Mouse (Mus musculus) stomach, embryonic 15.5 days (tissue): ENCODE results near the gene Auts2. TPM values are rescaled to one million over a fixed set of nuclear protein-coding genes. Genes with fewer than 3 reads are reported as not detected.

Experiments
- ATAC-seq: fragments of 200-750 bp; cut with Nextera tagmentation; 2 replicates; pipeline ENCODE4 v1.8.0; 2017; ENCODE audit warnings: low read depth, moderate number of reproducible peaks, moderate TSS enrichment; ENCODE audit not compliant: insufficient read depth, low FRiP score
- H3K27ac ChIP-seq: fragments of 300-500 bp; sonication (generic); 2 replicates; pipeline ENCODE4 v1.5.1; 2015; ENCODE audit warnings: mild to moderate bottlenecking, inconsistent platforms
- H3K27me3 ChIP-seq: fragments of 300-500 bp; sonication (generic); replicated peaks from 2 replicates; pipeline ENCODE4 v1.6.1; 2015; ENCODE audit warnings: inconsistent platforms
- H3K36me3 ChIP-seq: fragments of 300-500 bp; sonication (generic); 2 replicates; pipeline ENCODE4 v1.6.1; 2015; ENCODE audit warnings: inconsistent platforms
- H3K4me1 ChIP-seq: fragments of 300-500 bp; sonication (generic); 2 replicates; pipeline ENCODE4 v1.6.1; 2015; ENCODE audit warnings: inconsistent platforms
- H3K4me2 ChIP-seq: fragments of 300-500 bp; sonication (generic); 2 replicates; pipeline ENCODE4 v1.6.1; 2015; ENCODE audit warnings: mild to moderate bottlenecking, inconsistent platforms
- H3K4me3 ChIP-seq: fragments of 300-500 bp; sonication (generic); replicated peaks from 2 replicates; pipeline ENCODE4 v1.5.1; 2015; ENCODE audit warnings: inconsistent platforms
- H3K9ac ChIP-seq: fragments of 300-500 bp; sonication (generic); 2 replicates; pipeline ENCODE4 v1.6.1; 2015; ENCODE audit warnings: inconsistent platforms
- H3K9me3 ChIP-seq: fragments of 300-500 bp; sonication (generic); 2 replicates; pipeline ENCODE4 v1.6.1; 2016; ENCODE audit warnings: inconsistent platforms
- WGBS: fragments of 180-500 bp; shearing (Covaris S2); methylation state at CpG from one replicate; pipeline ENCODE4 v1.1.7; 2015; 5-methylcytosine and 5-hydroxymethylcytosine counted together
- polyA plus RNA-seq: library from polyadenylated mRNA; unstranded; fragments of >200 nt; fragmentation: Nextera tagmentation; extraction: Ambion mirVana; gene quantifications from 2 replicates; pipeline ENCODE4 v1.2.1, GENCODE M21; 2015

Gene Auts2
- polyA plus RNA-seq, 1 experiment from 2014 or later, result 25.5 TPM

GRCm38 (mm10) chr5:132074724-132075374, 468.3 kb downstream of the Auts2 start:
- Histone ChIP-seq H3K4me3 (peak overlapping the region; percentile 3; the same call in 1 of the 2 replicates), H3K27ac (peak overlapping the region; percentile 72), H3K9me3 (no peaks in the 10 kb centered on the region), H3K4me1 (peaks cover 16% of the 10 kb centered on the region), H3K4me2 (peak overlapping the region; percentile 36), H3K36me3 (no peaks in the 10 kb centered on the region), H3K27me3 (no peaks in the 10 kb centered on the region), H3K9ac (no peak overlapping the region)
- WGBS, result 28% methylated on average over 19 of the region's 19 CpGs
- ATAC-seq, result peak; percentile 84; the same call in 1 of the 2 replicates

- 0 out of 2 replicates have a peak, but pooled peaks have one; percentile 28 for ATAC-seq
- H3K9me3 ChIP-seq, result no peaks in the 10 kb centered on the region
- no peaks in the 10 kb centered on the region for H3K27me3 ChIP-seq
- H3K9ac ChIP-seq, result no peak overlapping the region
- peaks cover 16% of the 10 kb centered on the region for H3K4me1 ChIP-seq
- 21% methylated on average over 11 of the region's 11 CpGs for WGBS
- H3K36me3 ChIP-seq, result no peaks in the 10 kb centered on the region
- peak overlapping the region; percentile 72 for H3K27ac ChIP-seq
- peak overlapping the region; percentile 36 for H3K4me2 ChIP-seq
- peak overlapping the region; percentile 3; the same call in 1 of the 2 replicates for H3K4me3 ChIP-seq
Observed at GRCm38 (mm10) chr5:132074360-132074723, 468.8 kb downstream of the Auts2 start.

- Histone ChIP-seq H3K9ac (no peak overlapping the region), H3K9me3 (no peaks in the 10 kb centered on the region), H3K4me2 (peak overlapping the region; percentile 36), H3K4me3 (0 out of 2 replicates have a peak overlapping the region, but pooled peaks have one; percentile 3), H3K36me3 (no peaks in the 10 kb centered on the region), H3K27me3 (no peaks in the 10 kb centered on the region), H3K4me1 (peaks cover 16% of the 10 kb centered on the region), H3K27ac (peak overlapping the region; percentile 72)
- 25% methylated on average over 10 of the region's 10 CpGs for WGBS
- peak; percentile 37; the same call in 1 of the 2 replicates for ATAC-seq
Observed at GRCm38 (mm10) chr5:132073677-132074359, 469.3 kb downstream of the Auts2 start.

DNA sequence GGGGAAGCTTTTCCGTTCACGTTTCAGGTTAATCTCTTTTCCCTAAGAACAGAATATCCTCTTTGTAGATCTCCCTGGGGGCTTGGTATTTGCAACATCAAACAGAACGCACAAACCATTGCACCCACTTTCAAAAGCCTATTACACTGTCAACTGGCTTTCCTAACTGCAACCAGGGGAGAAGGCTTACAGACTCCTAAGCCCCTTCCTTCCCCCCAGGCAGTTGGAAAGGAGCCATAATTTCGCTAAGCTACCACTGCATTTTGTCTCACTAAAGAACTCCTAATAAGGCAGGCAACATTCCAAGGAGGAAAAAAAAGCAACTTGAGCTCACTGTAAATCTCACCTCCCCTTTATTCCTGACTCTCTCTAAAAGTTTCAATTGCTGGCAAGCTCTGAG, 470.8 kb downstream of the Auts2 start:
- no peaks in the 10 kb centered on the region for H3K36me3 ChIP-seq
- H3K4me1 ChIP-seq, result peaks cover 16% of the 10 kb centered on the region
- H3K27me3 ChIP-seq, result no peaks in the 10 kb centered on the region
- H3K4me3 ChIP-seq, result no peak overlapping the region
- no peak overlapping the region for H3K9ac ChIP-seq
- no peak overlapping the region for H3K27ac ChIP-seq
- ATAC-seq, result no peak
- no peak overlapping the region for H3K4me2 ChIP-seq
- H3K9me3 ChIP-seq, result no peaks in the 10 kb centered on the region
- WGBS, result 52% methylated on average over 4 of the region's 4 CpGs

DNA sequence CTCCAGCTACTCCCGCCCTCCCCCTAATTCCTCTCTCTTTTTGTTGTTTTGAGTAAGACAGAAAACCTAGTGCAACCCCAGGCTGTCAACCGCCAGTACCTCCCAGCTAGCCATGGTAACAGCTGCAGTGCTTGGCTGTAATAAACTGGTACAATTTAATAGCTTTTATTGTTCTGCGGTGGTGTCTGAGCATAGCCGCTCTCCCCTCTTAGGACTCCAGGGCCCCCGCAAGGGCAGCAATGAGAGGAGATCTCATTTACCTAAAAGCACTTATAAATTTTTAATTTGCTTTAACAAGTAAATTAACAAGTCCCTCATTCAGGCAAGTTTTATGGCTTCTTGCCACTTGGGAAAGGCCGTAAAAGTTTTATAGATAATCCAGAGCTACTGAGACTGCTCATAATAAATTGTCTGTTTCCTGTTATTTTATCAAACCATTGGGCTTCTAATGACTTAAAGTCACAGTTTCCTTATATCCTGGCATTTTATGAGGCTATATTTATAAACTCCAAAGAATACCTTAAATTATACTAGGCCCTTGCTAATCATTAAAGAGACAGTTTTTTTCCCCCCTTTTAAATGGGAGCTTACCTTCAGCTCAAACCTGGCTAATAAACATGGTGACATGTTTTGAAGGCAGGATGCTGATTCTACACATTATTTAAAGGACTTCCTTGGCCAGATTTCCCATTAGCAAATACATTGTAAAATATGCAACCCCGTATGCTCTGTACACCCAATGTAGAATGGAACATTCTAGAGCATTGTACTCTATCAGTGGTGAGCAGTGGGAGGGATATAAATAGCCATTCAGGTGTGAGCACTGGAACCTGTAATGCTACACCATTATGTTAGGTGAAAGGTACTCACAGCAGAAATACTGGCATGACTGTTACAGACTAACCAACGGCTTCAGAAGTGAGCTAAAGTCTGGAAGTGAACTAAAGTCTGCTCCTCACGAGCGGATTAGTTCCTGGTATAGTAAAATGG, 475.1 kb downstream of the Auts2 start:
- Histone ChIP-seq H3K36me3 (no peaks in the 10 kb centered on the region), H3K4me1 (no peaks in the 10 kb centered on the region), H3K9me3 (no peaks in the 10 kb centered on the region), H3K9ac (no peak overlapping the region), H3K27me3 (no peaks in the 10 kb centered on the region), H3K4me3 (no peak overlapping the region), H3K4me2 (no peak overlapping the region), H3K27ac (no peak overlapping the region)
- ATAC-seq, result no peak
- 78% methylated on average over 10 of the region's 10 CpGs for WGBS

- no peak overlapping the region for H3K4me2 ChIP-seq
- H3K27ac ChIP-seq, result no peak overlapping the region
- 91% methylated on average over 6 of the region's 6 CpGs for WGBS
- H3K27me3 ChIP-seq, result no peaks in the 10 kb centered on the region
- H3K4me3 ChIP-seq, result no peak overlapping the region
- no peak for ATAC-seq
- no peaks in the 10 kb centered on the region for H3K36me3 ChIP-seq
- H3K9me3 ChIP-seq, result no peaks in the 10 kb centered on the region
- no peaks in the 10 kb centered on the region for H3K4me1 ChIP-seq
- H3K9ac ChIP-seq, result no peak overlapping the region
Observed at GRCm38 (mm10) chr5:132060116-132060515, 483.0 kb downstream of the Auts2 start.

DNA sequence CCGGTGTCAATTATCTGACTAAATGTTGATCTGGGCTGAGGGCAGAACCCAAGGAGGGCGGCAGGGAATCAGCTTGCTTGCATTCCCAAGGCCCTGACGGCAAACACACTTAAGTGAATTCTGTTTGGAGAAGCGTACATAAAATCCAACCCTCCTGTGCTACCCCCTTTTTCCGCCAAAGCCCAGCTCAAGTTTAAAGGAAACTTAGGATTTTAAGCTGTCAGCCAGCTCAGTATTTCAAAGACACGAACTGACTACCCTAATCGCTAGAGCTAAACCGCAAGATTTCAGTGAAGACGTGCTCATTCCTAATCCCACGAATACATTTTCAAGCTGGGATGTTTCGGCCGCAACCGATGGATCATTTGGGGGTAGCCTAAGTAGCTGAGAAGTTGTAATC, 490.5 kb downstream of the Auts2 start:
- Histone ChIP-seq H3K4me3 (no peak overlapping the region), H3K27me3 (no peaks in the 10 kb centered on the region), H3K4me2 (peak overlapping the region; percentile 26), H3K9ac (no peak overlapping the region), H3K4me1 (0 out of 2 replicates have a peak, but pooled peaks cover 8% of the 10 kb centered on the region), H3K27ac (no peak overlapping the region), H3K9me3 (no peaks in the 10 kb centered on the region), H3K36me3 (no peaks in the 10 kb centered on the region)
- ATAC-seq, result no peak
- 38% methylated on average over 13 of the region's 13 CpGs for WGBS

DNA sequence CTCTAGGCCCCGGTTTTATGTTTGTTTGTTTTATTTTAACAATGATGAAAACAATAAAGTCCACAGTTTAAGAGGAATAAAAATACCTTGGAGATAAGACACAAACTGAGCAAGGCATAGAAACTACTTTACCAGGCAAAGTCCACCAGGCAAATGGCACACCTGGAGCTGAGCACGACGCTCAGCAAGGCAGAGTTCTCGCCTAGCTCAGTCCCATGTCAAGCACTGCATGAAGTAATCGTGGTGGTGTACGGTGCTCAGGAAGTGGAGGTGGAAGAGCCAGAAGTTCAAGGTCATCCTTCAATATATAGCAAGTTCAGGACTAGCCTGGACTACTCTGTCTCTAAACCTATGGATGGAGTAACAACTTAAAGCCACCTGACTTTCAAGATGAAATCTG, 503.6 kb downstream of the Auts2 start:
- H3K4me1 ChIP-seq, result no peaks in the 10 kb centered on the region
- H3K27me3 ChIP-seq, result no peaks in the 10 kb centered on the region
- H3K4me2 ChIP-seq, result no peak overlapping the region
- no peak overlapping the region for H3K9ac ChIP-seq
- no peak overlapping the region for H3K4me3 ChIP-seq
- no peak for ATAC-seq
- H3K36me3 ChIP-seq, result no peaks in the 10 kb centered on the region
- no peaks in the 10 kb centered on the region for H3K9me3 ChIP-seq
- 84% methylated on average over 6 of the region's 6 CpGs for WGBS
- H3K27ac ChIP-seq, result no peak overlapping the region

DNA sequence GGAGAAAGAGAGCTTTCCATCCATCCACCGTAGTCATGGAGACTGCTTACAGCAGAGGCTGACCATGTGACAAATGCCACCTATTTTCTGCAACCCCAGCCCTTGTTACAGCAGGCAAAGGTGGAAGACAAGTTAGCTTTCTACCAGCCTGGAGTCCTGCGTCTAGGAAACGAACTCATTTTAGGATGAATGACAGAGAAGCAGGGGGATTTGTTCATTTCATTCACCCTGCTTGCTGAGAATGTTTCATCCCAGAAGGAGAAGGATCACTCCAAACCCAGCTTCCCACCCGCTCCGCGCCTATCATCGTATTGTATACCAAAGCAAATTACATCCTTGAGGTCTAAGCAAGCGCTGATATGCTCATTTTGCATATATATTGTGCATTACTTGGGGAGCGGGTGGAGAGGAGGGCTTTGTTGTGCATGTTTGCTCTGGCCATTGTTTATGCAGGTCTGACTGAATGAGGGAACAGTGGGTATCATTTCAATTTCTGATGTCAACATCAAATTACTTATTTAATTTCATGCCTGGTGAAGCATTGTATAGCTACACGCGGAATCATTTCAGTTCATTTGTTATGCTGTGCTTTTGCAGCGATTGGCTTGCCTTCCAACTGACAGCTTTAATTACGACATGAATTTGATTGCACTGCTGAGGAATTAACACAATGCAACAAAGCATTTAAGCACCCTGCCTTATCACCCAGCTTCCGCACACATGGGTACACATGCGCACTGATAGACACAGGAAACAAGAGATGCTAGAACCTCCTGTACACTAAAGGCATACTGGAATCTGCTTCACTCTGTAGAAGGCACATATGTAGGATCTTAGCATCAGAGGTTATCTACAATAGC, 509.4 kb downstream of the Auts2 start:
- no peak overlapping the region for H3K4me2 ChIP-seq
- no peak overlapping the region for H3K27ac ChIP-seq
- H3K9ac ChIP-seq, result no peak overlapping the region
- no peak for ATAC-seq
- no peak overlapping the region for H3K4me3 ChIP-seq
- no peaks in the 10 kb centered on the region for H3K36me3 ChIP-seq
- H3K4me1 ChIP-seq, result no peaks in the 10 kb centered on the region
- 87% methylated on average over 15 of the region's 15 CpGs for WGBS
- no peaks in the 10 kb centered on the region for H3K9me3 ChIP-seq
- no peaks in the 10 kb centered on the region for H3K27me3 ChIP-seq

DNA sequence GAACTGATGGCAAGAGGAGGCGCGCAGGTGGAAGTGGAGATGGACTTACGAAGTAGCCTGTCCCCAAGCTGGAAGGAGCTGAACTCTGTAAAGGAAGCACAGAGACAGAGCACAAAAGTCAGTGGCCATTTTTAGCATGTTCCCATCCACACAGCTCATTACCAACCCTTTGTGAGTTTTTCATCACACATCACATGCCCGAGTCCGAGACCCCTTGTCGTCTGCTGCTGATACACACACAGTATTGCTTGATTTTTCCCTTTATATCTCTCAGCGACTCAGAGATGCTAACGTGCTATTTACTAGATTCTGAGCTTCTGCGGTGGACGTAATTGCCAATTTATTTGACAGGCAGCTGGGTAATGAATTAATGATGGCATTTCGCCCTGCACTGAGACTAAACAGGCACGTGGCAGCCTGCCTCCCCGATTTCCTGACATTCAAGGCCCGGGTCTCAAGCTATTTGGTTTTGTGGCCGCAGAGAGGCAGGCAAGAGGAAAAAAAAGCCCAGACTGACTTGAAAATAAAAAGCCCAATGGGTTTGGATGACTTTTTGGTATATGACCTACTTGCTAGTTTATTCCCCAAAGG, 512.1 kb downstream of the Auts2 start:
- no peaks in the 10 kb centered on the region for H3K9me3 ChIP-seq
- H3K9ac ChIP-seq, result no peak overlapping the region
- no peaks in the 10 kb centered on the region for H3K36me3 ChIP-seq
- H3K4me3 ChIP-seq, result no peak overlapping the region
- H3K4me1 ChIP-seq, result no peaks in the 10 kb centered on the region
- 53% methylated on average over 15 of the region's 15 CpGs for WGBS
- no peak for ATAC-seq
- no peaks in the 10 kb centered on the region for H3K27me3 ChIP-seq
- H3K4me2 ChIP-seq, result no peak overlapping the region
- H3K27ac ChIP-seq, result no peak overlapping the region

DNA sequence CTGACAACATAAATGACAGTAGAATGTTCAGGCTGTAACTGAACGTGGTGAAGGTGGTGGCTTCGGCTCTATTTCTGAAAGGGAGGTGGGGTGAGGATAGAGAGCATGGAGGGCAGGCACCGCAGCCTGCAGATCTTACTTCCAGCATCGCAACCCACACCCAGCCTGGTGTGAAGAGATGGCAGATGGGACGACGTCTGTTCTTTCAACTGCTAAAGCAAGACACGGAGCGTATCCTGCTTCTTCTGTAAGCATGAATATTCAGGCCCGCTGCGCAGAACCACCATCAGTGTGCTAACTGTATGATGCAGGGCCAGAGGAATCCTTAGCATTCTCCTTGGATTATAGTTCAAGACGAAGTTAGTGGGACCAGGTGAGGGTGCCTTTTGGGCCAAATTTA, 513.5 kb downstream of the Auts2 start:
- H3K4me3 ChIP-seq, result no peak overlapping the region
- no peaks in the 10 kb centered on the region for H3K4me1 ChIP-seq
- 85% methylated on average over 11 of the region's 11 CpGs for WGBS
- H3K36me3 ChIP-seq, result no peaks in the 10 kb centered on the region
- no peak for ATAC-seq
- H3K27me3 ChIP-seq, result no peaks in the 10 kb centered on the region
- H3K27ac ChIP-seq, result no peak overlapping the region
- H3K4me2 ChIP-seq, result no peak overlapping the region
- no peaks in the 10 kb centered on the region for H3K9me3 ChIP-seq
- H3K9ac ChIP-seq, result no peak overlapping the region
